Mouse (Mus musculus) neutrophil, adult 83 days (primary cell): Measurements from ENCODE around the gene Timp1. TPM values are rescaled to one million over a fixed set of nuclear protein-coding genes. Genes with fewer than 3 reads are reported as not detected.

ENCODE experiments used
- total RNA-seq, 2 experiments: library from RNA; stranded (reverse); gene quantifications; one replicate each; pipeline ENCODE4 v1.2.4; 2023

Timp1 gene
- total RNA-seq = under 1 TPM in 1 of 2 experiments, not detected in 1; 0.68 TPM

DNA sequence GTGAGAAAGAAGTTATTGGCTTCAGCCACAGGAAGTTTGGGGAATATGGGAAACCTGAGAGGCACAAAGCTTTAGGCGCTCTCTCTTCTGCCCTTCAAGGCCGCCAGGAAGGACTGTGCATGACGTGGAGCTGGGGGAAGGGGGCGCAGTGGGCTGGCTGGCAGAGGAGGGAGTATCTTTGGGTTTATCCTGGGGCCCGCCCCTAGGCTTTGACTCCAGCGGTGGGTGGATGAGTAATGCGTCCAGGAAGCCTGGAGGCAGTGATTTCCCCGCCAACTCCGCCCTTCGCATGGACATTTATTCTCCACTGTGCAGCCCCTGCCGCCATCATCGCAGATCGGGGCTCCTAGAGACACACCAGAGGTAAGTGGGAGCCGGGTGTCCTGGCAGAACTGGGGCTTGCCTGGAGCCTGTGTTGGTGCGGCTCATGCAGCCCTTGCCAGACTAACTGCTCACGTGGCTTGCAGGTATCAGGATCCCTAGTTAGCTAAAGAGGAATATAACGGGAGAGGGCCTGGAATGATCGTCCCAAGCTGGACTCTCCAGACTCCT lies at the start of gene Timp1:
Timp1 (plus strand) TSS at position 205 of the 552 bp plus-strand sequence.

DNA sequence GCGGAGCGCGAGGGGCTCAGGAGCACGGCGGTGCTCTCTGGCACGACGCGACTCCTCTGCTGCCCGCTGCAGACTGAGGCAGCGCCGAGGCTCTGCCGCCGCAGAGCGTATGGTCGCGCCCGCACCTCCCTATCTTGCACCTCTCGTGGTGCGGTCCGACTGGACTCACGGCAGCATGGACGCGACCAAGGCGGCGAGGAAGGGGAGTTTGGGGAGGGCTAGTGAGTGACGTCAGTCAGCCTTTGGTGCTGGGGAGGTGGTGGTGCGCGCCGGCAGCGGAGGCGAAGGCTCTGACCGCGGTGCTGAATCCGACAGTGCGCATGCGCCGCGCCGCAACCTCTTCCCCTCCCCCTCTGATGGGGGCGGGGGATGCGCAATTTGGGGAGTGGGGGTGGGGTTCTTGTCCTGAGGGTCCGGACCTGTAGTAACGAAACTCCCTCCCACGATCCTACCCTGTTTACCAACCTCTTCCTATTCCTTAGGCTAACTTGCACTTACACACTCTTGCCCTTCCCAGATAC lies 50.9 kb downstream of the Timp1 start, which contains the start of gene Syn1:
Syn1 (minus strand) TSS at position 161 of the 521 bp plus-strand sequence.

Other genes with a start within 250 kb of the Timp1 start
- 100 to 1,000 TPM; 192 to 196 TPM for gene Uba1, start 211.8 kb upstream of the Timp1 start, total RNA-seq
- 10 to 100 TPM; 41.6 to 46.3 TPM for gene Cdk16, start 182.2 kb upstream of the Timp1 start, total RNA-seq
- gene Usp11, start 166.3 kb upstream of the Timp1 start, total RNA-seq = 1 to 10 TPM; 4.6 to 6.6 TPM
- 10 to 100 TPM; 53.8 to 54.4 TPM for gene Araf, start 72.4 kb upstream of the Timp1 start, total RNA-seq
- 1 to 10 TPM; 1.8 to 2.1 TPM for gene Syn1, start 50.8 kb downstream of the Timp1 start, total RNA-seq
- 100 to 1,000 TPM; 216 to 243 TPM for gene Cfp, start 61.4 kb downstream of the Timp1 start, total RNA-seq
- 10 to 100 TPM in 1 of 2 experiments, 1 to 10 TPM in 1; 9.7 to 11.9 TPM for gene Elk1, start 80.4 kb downstream of the Timp1 start, total RNA-seq
- 10 to 100 TPM; 20.2 to 29.1 TPM for gene Uxt, start 91.9 kb downstream of the Timp1 start, total RNA-seq
- 10 to 100 TPM; 10.3 to 14.3 TPM for gene Zfp182, start 192.2 kb downstream of the Timp1 start, total RNA-seq
- gene Spaca5, start 198.2 kb downstream of the Timp1 start, total RNA-seq = not detected
- gene Zfp300, start 219.4 kb downstream of the Timp1 start, total RNA-seq = under 1 TPM in 1 of 2 experiments, not detected in 1; 0.57 TPM
- not detected for gene Ssxa1, start 245.7 kb downstream of the Timp1 start, total RNA-seq